In the genomic region with DNA sequence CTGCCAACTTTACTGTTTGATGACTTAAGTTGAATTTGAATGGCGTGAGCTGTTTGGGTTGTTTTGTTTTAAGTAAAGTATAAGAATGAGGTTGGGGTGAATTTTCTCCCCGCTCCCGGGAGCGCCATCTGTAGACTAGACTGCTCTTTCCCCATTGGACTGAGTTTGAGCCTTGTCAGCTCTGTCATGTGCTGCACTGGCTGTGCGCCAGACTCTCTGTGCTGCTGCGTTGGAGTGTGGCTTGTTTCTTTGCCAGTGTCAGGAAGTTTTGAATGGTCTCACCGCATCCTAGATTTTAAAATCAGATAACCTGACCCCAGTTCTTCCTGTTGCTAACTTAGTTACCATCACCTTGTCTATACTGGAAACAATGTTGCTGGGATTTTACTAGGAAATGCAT, we compare ENCODE assay signal across 8 mouse cellular contexts.
DNase-seq lines count a peak whose midpoint lies in the region; ATAC-seq and TF ChIP-seq lines count a peak whose summit lies in the region.

No protein-coding gene starts in this region.

- no peak overlapping the region for H3K27ac ChIP-seq in midbrain, embryonic 12.5 days (replicated peaks)
- H3K27ac ChIP-seq in midbrain, embryonic 16.5 days (ENCODE audit: low read length), result no peak overlapping the region
- H3K27ac ChIP-seq in forebrain, embryonic 14.5 days (ENCODE audit: low read depth, low read length), result no peak overlapping the region

- no peak for TF ChIP-seq CTCF in brain, embryonic 14.5 days (IDR thresholded peaks at IDR 0.05; ENCODE audit: borderline replicate concordance, extremely low read depth, insufficient read depth, insufficient read length)

- ATAC-seq in midbrain, embryonic 12.5 days (ENCODE audit: low FRiP score, low read depth), result 0 out of 2 replicates have a peak, but pooled peaks have one; percentile 53
- ATAC-seq in midbrain, embryonic 16.5 days, result no peak
- peak; percentile 90 for ATAC-seq in forebrain, embryonic 14.5 days

- DNase-seq in brain, embryonic 14.5 days (ENCODE audit: low read depth), result peak; percentile 93
- DNase-seq in forebrain, embryonic 14.5 days (ENCODE audit: low spot score), result peak; percentile 95
- DNase-seq in heart, postnatal 14 days, result peak; percentile 77 to 79
- peak; percentile 60 to 64 for DNase-seq in layer of hippocampus, postnatal 10 days (ENCODE audit: low spot score in 2 of 2)
- DNase-seq in lung, postnatal 36 days, result peak; percentile 84
- DNase-seq in thymus, postnatal 14 days, result peak; percentile 54

- H3K27me3 ChIP-seq in midbrain, embryonic 12.5 days, result no peaks in the 10 kb centered on the region
- no peaks in the 10 kb centered on the region for H3K27me3 ChIP-seq in midbrain, embryonic 16.5 days (ENCODE audit: control insufficient read depth, insufficient read depth, low read depth, low read length)
- H3K27me3 ChIP-seq in forebrain, embryonic 14.5 days (replicated peaks; ENCODE audit: control insufficient read depth, insufficient read depth, low read length), result no peaks in the 10 kb centered on the region

- intact Hi-C loops in heart, postnatal 14 days (cut with DNase I), result loop anchor here (5.0 kb wide), 1 partner anchor 57 kb away; no protein-coding TSS in a partner anchor

- no peaks in the 10 kb centered on the region for H3K36me3 ChIP-seq in midbrain, embryonic 12.5 days
- H3K36me3 ChIP-seq in midbrain, embryonic 16.5 days (ENCODE audit: control insufficient read depth, insufficient read depth, low read length), result no peaks in the 10 kb centered on the region
- H3K36me3 ChIP-seq in forebrain, embryonic 14.5 days (ENCODE audit: control insufficient read depth, insufficient read depth, low read length), result no peaks in the 10 kb centered on the region

- TF ChIP-seq POLR2A in brain, embryonic 14.5 days (IDR thresholded peaks at IDR 0.05; ENCODE audit: borderline replicate concordance, extremely low read depth, insufficient read depth, insufficient read length, poor library complexity, severe bottlenecking), result no peak

- H3K9ac ChIP-seq in midbrain, embryonic 12.5 days (replicated peaks), result no peak overlapping the region
- H3K9ac ChIP-seq in midbrain, embryonic 16.5 days (ENCODE audit: low read depth, low read length), result no peak overlapping the region
- no peak overlapping the region for H3K9ac ChIP-seq in forebrain, embryonic 14.5 days (ENCODE audit: low read length)

- H3K4me1 ChIP-seq in midbrain, embryonic 12.5 days, result peaks cover 33% of the 10 kb centered on the region
- no peaks in the 10 kb centered on the region for H3K4me1 ChIP-seq in midbrain, embryonic 16.5 days (ENCODE audit: control insufficient read depth, insufficient read depth, low read length)
- H3K4me1 ChIP-seq in forebrain, embryonic 14.5 days (ENCODE audit: control insufficient read depth, insufficient read depth, low read length), result peaks cover 10% of the 10 kb centered on the region

- no peaks in the 10 kb centered on the region for H3K9me3 ChIP-seq in midbrain, embryonic 12.5 days
- no peaks in the 10 kb centered on the region for H3K9me3 ChIP-seq in midbrain, embryonic 16.5 days (replicated peaks; ENCODE audit: control insufficient read depth, low read length, poor library complexity, severe bottlenecking)
- no peaks in the 10 kb centered on the region for H3K9me3 ChIP-seq in forebrain, embryonic 14.5 days (replicated peaks; ENCODE audit: control insufficient read depth, low read length)

- WGBS in midbrain, embryonic 12.5 days, result 54% methylated on average over 7 of the region's 7 CpGs
- 40% methylated on average over 7 of the region's 7 CpGs for WGBS in midbrain, embryonic 16.5 days
- WGBS in forebrain, embryonic 14.5 days, result 12% methylated on average over 7 of the region's 7 CpGs

- H3K4me3 ChIP-seq in midbrain, embryonic 12.5 days, result no peak overlapping the region
- H3K4me3 ChIP-seq in midbrain, embryonic 16.5 days (ENCODE audit: low read depth, low read length), result no peak overlapping the region
- no peak overlapping the region for H3K4me3 ChIP-seq in forebrain, embryonic 14.5 days (ENCODE audit: low read depth, low read length)

- H3K4me2 ChIP-seq in midbrain, embryonic 12.5 days (replicated peaks), result no peak overlapping the region
- no peak overlapping the region for H3K4me2 ChIP-seq in midbrain, embryonic 16.5 days (ENCODE audit: low read length)
- H3K4me2 ChIP-seq in forebrain, embryonic 14.5 days (ENCODE audit: low read length), result no peak overlapping the region
